Mouse (Mus musculus): ENCODE measurements at regions not wholly inside any gene's neighbourhood (a gene's known extent, or its start where the extent isn't known, plus 50 kb on each side); places are given as distances from the start of the nearest gene placed in this dataset.

GRCm38 (mm10) chr15:27167484-27167883 lies 272.1 kb upstream of the Fbxl7 start:
- TF ChIP-seq CTCF (IDR thresholded peaks at IDR 0.05; ENCODE audit: borderline replicate concordance, extremely low read depth, insufficient read depth, insufficient read length) (no peak), POLR2A (IDR thresholded peaks at IDR 0.05; ENCODE audit: borderline replicate concordance, extremely low read depth, insufficient read depth, insufficient read length, poor library complexity, severe bottlenecking) (no peak)
